43 mouse cellular contexts compared by ENCODE assay signal in the genomic region with DNA sequence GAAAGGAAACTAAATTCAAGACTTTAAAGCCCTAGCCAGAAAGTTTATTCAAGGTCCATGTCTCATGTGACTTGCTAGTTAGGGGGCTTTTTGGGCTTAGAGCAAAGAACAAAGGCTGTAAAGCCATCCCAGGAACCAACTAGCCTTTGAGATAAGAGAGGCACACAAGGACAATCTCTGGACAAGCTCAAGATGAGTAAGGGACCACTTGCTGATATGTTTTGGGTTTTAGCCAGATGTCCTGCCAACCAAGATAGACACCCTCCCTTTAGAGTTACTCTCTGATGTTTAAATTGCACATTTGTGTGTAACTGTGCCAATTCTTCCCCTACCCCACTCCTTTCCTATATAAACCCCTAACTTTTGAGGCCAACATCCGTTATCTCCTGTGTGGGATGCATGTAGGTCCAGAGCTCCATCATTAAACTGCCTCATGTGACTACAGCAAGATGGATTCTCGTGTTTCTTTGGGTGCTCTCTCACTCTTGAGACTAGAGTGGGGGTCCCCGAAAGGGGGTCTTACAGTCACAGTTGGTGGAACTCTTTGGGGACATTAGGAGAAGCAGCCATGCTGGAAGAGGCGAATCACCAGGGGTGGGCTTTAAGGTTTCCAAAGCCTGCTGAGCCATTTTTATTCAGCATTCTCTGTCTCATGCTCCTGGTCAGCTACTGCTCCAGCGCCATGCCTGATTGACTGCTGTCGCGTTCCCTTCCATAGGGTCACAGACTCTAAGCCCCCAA. TPM values are rescaled to one million over a fixed set of nuclear protein-coding genes. Genes with fewer than 3 reads are reported as not detected.
"Had no signal": no experiment of that assay in that cellular context is flagged by ENCODE, and none has a peak within 500 bp of the region (broad histone marks: within the 10 kb centered on the region; RNA-seq: fewer than 3 reads in every experiment).

No protein-coding gene starts in this region.

- H3K4me3 ChIP-seq: gastrocnemius, adult 2 months; heart, embryonic 10.5 days; heart, embryonic 12.5 days; hindbrain, embryonic 13.5 days; hindbrain, embryonic 15.5 days; kidney, embryonic 15.5 days; limb, embryonic 13.5 days; limb, embryonic 15.5 days; liver, embryonic 12.5 days had no signal

- H3K27ac ChIP-seq: gastrocnemius, adult 2 months; heart, embryonic 10.5 days; hindbrain, embryonic 13.5 days; hindbrain, embryonic 15.5 days; kidney, embryonic 15.5 days; kidney, postnatal 0 days; limb, embryonic 13.5 days; limb, embryonic 15.5 days; liver, embryonic 12.5 days; liver, embryonic 14.5 days had no signal

- H3K36me3 ChIP-seq: heart, embryonic 10.5 days; heart, embryonic 12.5 days; hindbrain, embryonic 13.5 days; hindbrain, embryonic 15.5 days; kidney, embryonic 15.5 days; limb, embryonic 13.5 days; limb, embryonic 15.5 days; liver, embryonic 12.5 days had no signal

- H3K9ac ChIP-seq: heart, embryonic 12.5 days; hindbrain, embryonic 13.5 days; hindbrain, embryonic 15.5 days; kidney, embryonic 15.5 days; limb, embryonic 13.5 days; limb, embryonic 15.5 days; liver, embryonic 12.5 days; liver, embryonic 14.5 days had no signal

- H3K9me3 ChIP-seq: heart, embryonic 10.5 days; heart, embryonic 12.5 days; hindbrain, embryonic 13.5 days; hindbrain, embryonic 15.5 days; kidney, embryonic 15.5 days; limb, embryonic 13.5 days; limb, embryonic 15.5 days; liver, embryonic 12.5 days had no signal

- H3K27me3 ChIP-seq: hindbrain, embryonic 15.5 days; limb, embryonic 15.5 days; liver, embryonic 12.5 days had no signal

- DNase-seq: gastrocnemius, adult 2 months; gastrocnemius, postnatal 10 days; gastrocnemius, postnatal 25 days; heart, adult 18-20 months; heart, postnatal 10 days; kidney, adult 11 months; kidney, adult 2 months; kidney, adult 9 months; kidney, postnatal 14 days; kidney, postnatal 36 days; layer of hippocampus, adult 9-11 months; layer of hippocampus, postnatal 36 days; left cerebral cortex, postnatal 4 days had no signal

- ATAC-seq: intestine, embryonic 16.5 days had no signal

- H3K4me2 ChIP-seq: heart, embryonic 12.5 days; hindbrain, embryonic 13.5 days; hindbrain, embryonic 15.5 days; kidney, embryonic 15.5 days; limb, embryonic 13.5 days; limb, embryonic 15.5 days; liver, embryonic 12.5 days had no signal

RNA-seq across cellular contexts. Expression of gene Gm6034, which starts 13.7 kb away (rescaled TPM):
- total RNA-seq: gastrocnemius, adult 2 months; gastrocnemius, postnatal 25 days; heart, adult 18-20 months; heart, adult 8-10 months; heart, postnatal 25 days; hematopoietic stem cell, adult 5-6 weeks; layer of hippocampus, adult 18-20 months; layer of hippocampus, adult 8-10 months; layer of hippocampus, postnatal 14 days; left cerebral cortex, adult 18-20 months; left cerebral cortex, adult 8-10 months; left cerebral cortex, postnatal 10 days; left cerebral cortex, postnatal 25 days; left cerebral cortex, postnatal 4 days had no signal
- polyA plus RNA-seq: frontal cortex, adult 2 months; gonadal fat pad, adult 2 months; heart, embryonic 10.5 days; heart, embryonic 12.5 days; heart, embryonic 14.5 days; heart, embryonic 16.5 days; hindbrain, embryonic 11.5 days; hindbrain, embryonic 13.5 days; hindbrain, embryonic 15.5 days; intestine, embryonic 14.5 days; kidney, adult 2 months; kidney, embryonic 15.5 days; kidney, postnatal 0 days; large intestine, adult 2 months; limb, embryonic 11.5 days; limb, embryonic 13.5 days; limb, embryonic 15.5 days; liver, embryonic 12.5 days; liver, embryonic 14.5 days had no signal

RNA-seq across cellular contexts. Expression of gene Gm11127, which starts 29.1 kb away (rescaled TPM):
- total RNA-seq: hematopoietic stem cell, adult 5-6 weeks; left cerebral cortex, postnatal 10 days; left cerebral cortex, postnatal 4 days; liver, adult 2 months had no signal
- polyA plus RNA-seq: heart, embryonic 10.5 days; heart, embryonic 12.5 days; heart, embryonic 14.5 days; hindbrain, embryonic 11.5 days; hindbrain, embryonic 13.5 days; hindbrain, embryonic 15.5 days; intestine, embryonic 14.5 days; kidney, embryonic 15.5 days; limb, embryonic 11.5 days; limb, embryonic 13.5 days; limb, embryonic 15.5 days; liver, adult 2 months; liver, embryonic 12.5 days had no signal
